ENCODE assay signal across 11 mouse cellular contexts in the genomic region with DNA sequence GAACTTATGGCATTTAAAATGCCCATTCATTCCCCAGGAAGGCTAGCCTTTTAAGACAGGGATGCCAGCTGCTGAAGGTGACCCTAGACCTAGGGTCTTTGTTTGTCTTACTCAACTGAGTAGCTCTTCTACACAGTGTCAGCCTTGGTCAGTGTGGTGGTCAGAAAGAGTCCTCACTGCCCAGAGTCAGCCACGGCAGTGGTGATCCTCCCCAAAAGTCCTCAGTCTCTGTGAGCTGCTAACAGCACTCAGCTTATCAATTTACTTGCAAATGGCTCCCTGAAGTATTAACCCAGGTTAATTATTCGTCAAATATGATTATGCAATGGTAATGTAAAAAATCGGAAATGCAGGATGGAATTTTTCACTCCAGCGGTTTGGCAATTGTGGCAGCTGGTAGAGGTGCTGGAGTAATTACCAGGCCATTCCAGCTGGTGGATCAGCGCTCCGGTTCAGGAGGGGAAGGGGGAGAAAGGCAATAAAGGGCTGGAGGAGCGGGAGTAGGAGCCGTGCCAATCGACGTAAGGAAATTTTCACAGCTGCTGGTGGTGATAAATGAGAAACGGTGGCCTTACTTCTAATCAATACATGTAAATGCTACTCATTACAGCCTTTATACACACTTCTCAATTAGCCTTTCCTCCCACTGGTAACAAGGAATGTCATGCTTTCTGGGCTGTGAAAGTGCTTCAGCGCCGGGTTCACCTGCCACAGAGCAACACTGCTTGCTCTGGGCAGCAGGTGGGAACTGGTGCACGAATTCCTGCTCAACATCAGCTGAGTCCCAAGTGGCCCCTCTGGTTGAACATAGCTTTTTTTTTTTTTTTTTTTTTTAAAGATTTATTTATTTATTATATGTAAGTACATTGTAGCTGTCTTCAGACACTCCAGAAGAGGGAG.
DNase-seq lines count a peak whose midpoint lies in the region; ATAC-seq and TF ChIP-seq lines count a peak whose summit lies in the region.
"Had no signal": no experiment of that assay in that cellular context is flagged by ENCODE, and none has a peak within 500 bp of the region (broad histone marks: within the 10 kb centered on the region; RNA-seq: fewer than 3 reads in every experiment).

No protein-coding gene starts in this region.

- no peak overlapping the region for H3K9ac ChIP-seq in midbrain, embryonic 12.5 days (replicated peaks)
- H3K9ac ChIP-seq in liver, postnatal 0 days (replicated peaks): no peak overlapping the region
- H3K9ac ChIP-seq: lung, embryonic 14.5 days had no signal

- H3K4me3 ChIP-seq in midbrain, embryonic 12.5 days: no peak overlapping the region
- H3K4me3 ChIP-seq in liver, postnatal 0 days (ENCODE audit: low read depth, low read length): no peak overlapping the region

- H3K4me2 ChIP-seq in midbrain, embryonic 12.5 days (replicated peaks): no peak overlapping the region
- H3K4me2 ChIP-seq in liver, postnatal 0 days (ENCODE audit: low read depth, low read length): no peak overlapping the region
- H3K4me2 ChIP-seq: lung, embryonic 14.5 days had no signal

- no peak for TF ChIP-seq EP300 in liver, postnatal 0 days (IDR thresholded peaks at IDR 0.05; ENCODE audit: low read depth)

- TF ChIP-seq CTCF in liver, postnatal 0 days (IDR thresholded peaks at IDR 0.05; ENCODE audit: low read depth): no peak

- H3K36me3 ChIP-seq in midbrain, embryonic 12.5 days: no peaks in the 10 kb centered on the region
- no peaks in the 10 kb centered on the region for H3K36me3 ChIP-seq in liver, postnatal 0 days (replicated peaks; ENCODE audit: insufficient read depth, low read length)

- WGBS in midbrain, embryonic 12.5 days: 56% methylated on average over 14 of the region's 14 CpGs
- WGBS in liver, postnatal 0 days (ENCODE audit: insufficient replicate concordance): 48% methylated on average over 14 of the region's 14 CpGs

- ATAC-seq in midbrain, embryonic 12.5 days (ENCODE audit: low FRiP score, low read depth): peak; percentile 82
- no peak for ATAC-seq in liver, postnatal 0 days

- DNase-seq in embryo, embryonic 10 days (ENCODE audit: low spot score): peak; percentile 17
- peak; percentile 36 for DNase-seq in forelimb bud, embryonic 11.5 days (ENCODE audit: low read depth, low spot score)
- DNase-seq in kidney, adult 9 months: peak; percentile 27
- no peak for DNase-seq in spleen, postnatal 14 days (ENCODE audit: low spot score in 2 of 2)
- no peak for DNase-seq in liver, postnatal 0 days
- no peak for DNase-seq in heart, postnatal 4 days
- DNase-seq in thymus, postnatal 25 days: no peak
- DNase-seq: adrenal gland, postnatal 25 days; gastrocnemius, postnatal 14 days; lung, embryonic 14.5 days had no signal

- no peaks in the 10 kb centered on the region for H3K9me3 ChIP-seq in midbrain, embryonic 12.5 days
- no peaks in the 10 kb centered on the region for H3K9me3 ChIP-seq in liver, postnatal 0 days (ENCODE audit: low read length)

- H3K4me1 ChIP-seq in midbrain, embryonic 12.5 days: no peaks in the 10 kb centered on the region
- H3K4me1 ChIP-seq in liver, postnatal 0 days (ENCODE audit: insufficient read depth): no peaks in the 10 kb centered on the region

- H3K27ac ChIP-seq in midbrain, embryonic 12.5 days (replicated peaks): no peak overlapping the region
- no peak overlapping the region for H3K27ac ChIP-seq in liver, postnatal 0 days (ENCODE audit: low read depth)

- no peaks in the 10 kb centered on the region for H3K27me3 ChIP-seq in midbrain, embryonic 12.5 days
- H3K27me3 ChIP-seq in liver, postnatal 0 days (ENCODE audit: insufficient read depth, low read length): no peaks in the 10 kb centered on the region

Comparison
In these comparisons a context has a peak if more than half of its experiments do, and no peak if none do; other contexts are left out.
1. DNase-seq: peak in embryo, embryonic 10 days (single experiment), forelimb bud, embryonic 11.5 days (single experiment) and kidney, adult 9 months (single experiment); none in spleen, postnatal 14 days (0 of 2), liver, postnatal 0 days (single experiment), heart, postnatal 4 days (single experiment) and thymus, postnatal 25 days (single experiment).